Mouse (Mus musculus): ENCODE measurements around the gene Mroh8. TPM values are rescaled to one million over a fixed set of nuclear protein-coding genes. Genes with fewer than 3 reads are reported as not detected.

Gene Mroh8
- 0.47 and 0.51 TPM in 2 replicates for polyA plus RNA-seq (2015; fragmentation: Nextera tagmentation; extraction: Ambion mirVana)

DNA sequence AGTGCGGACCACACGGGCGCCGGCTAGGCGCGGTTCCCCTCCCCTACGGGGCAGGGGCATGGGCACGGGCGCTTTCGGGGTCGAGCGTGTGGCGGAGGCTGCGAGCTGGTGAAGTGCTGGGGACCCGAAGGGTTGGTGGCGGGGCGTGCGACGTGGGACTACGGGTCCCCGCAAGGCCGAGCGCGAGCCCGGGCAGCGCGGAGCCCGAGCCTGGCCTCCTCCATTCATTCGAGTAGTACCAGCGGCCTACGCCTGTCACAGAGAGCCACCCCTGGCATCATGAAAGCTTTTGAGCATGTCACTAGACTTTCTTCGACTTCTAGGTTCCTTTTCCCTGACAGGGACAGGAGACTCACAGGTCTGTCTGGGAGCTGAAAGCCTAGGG, at the start of gene Mroh8:
TSS of gene Mroh8 (minus strand) at position 134 of the 385 bp plus-strand sequence.
- peak within 1 kb of the TSS; percentile 94 for H3K27ac ChIP-seq (ENCODE audit: low read depth, low read length)
- peaks cover 18% of the 10 kb centered on the region for H3K4me1 ChIP-seq (ENCODE audit: control insufficient read depth, insufficient read depth, low read depth, low read length)
- 0% methylated on average over 29 of the region's 32 CpGs for WGBS
- no peaks in the 10 kb centered on the region for H3K27me3 ChIP-seq (replicated peaks; ENCODE audit: control insufficient read depth, insufficient read depth, low read length)
- H3K9ac ChIP-seq (ENCODE audit: low read depth, low read length): peak within 1 kb of the TSS; percentile 79
- peak within 1 kb of the TSS; percentile 76 for H3K4me3 ChIP-seq (ENCODE audit: low read length)
- H3K36me3 ChIP-seq (ENCODE audit: control insufficient read depth, insufficient read depth, low read length): peaks cover 4% of the 10 kb centered on the region; the same call in 1 of the 2 replicates
- peak within 1 kb of the TSS; percentile 62 for H3K4me2 ChIP-seq (ENCODE audit: low read length)
- peak; percentile 73 for ATAC-seq
- no peaks in the 10 kb centered on the region for H3K9me3 ChIP-seq (ENCODE audit: control insufficient read depth, low read length)

- H3K27ac ChIP-seq (ENCODE audit: low read depth, low read length): peak overlapping the region; percentile 49; the same call in 1 of the 2 replicates
- WGBS: 6% methylated on average over 11 of the region's 11 CpGs
- peak; percentile 74 for ATAC-seq
Observed at GRCm38 (mm10) chr2:157328570-157328969, 49.2 kb upstream of the Mroh8 start.

GRCm38 (mm10) chr2:157328106-157328505, 48.8 kb upstream of the Mroh8 start:
- H3K9me3 ChIP-seq (ENCODE audit: control insufficient read depth, low read length): no peaks in the 10 kb centered on the region

More at GRCm38 (mm10) chr2:157328570-157328969, 49.2 kb upstream of the Mroh8 start:
- no peaks in the 10 kb centered on the region for H3K27me3 ChIP-seq (replicated peaks; ENCODE audit: control insufficient read depth, insufficient read depth, low read length)
- H3K9me3 ChIP-seq (ENCODE audit: control insufficient read depth, low read length): no peaks in the 10 kb centered on the region
- H3K4me1 ChIP-seq (ENCODE audit: control insufficient read depth, insufficient read depth, low read depth, low read length): peaks cover 12% of the 10 kb centered on the region
- 0 out of 2 replicates have a peak overlapping the region, but pooled peaks have one; percentile 13 for H3K9ac ChIP-seq (ENCODE audit: low read depth, low read length)
- H3K4me3 ChIP-seq (ENCODE audit: low read length): no peak overlapping the region
- H3K4me2 ChIP-seq (ENCODE audit: low read length): no peak overlapping the region
- peaks cover 8% of the 10 kb centered on the region for H3K36me3 ChIP-seq (ENCODE audit: control insufficient read depth, insufficient read depth, low read length)

GRCm38 (mm10) chr2:157325238-157325637, 45.9 kb upstream of the Mroh8 start:
- Histone ChIP-seq H3K27ac (ENCODE audit: low read depth, low read length) (no peak overlapping the region), H3K4me2 (ENCODE audit: low read length) (no peak overlapping the region), H3K9ac (ENCODE audit: low read depth, low read length) (no peak overlapping the region), H3K36me3 (ENCODE audit: control insufficient read depth, insufficient read depth, low read length) (peaks cover 16% of the 10 kb centered on the region), H3K27me3 (replicated peaks; ENCODE audit: control insufficient read depth, insufficient read depth, low read length) (no peaks in the 10 kb centered on the region), H3K4me3 (ENCODE audit: low read length) (no peak overlapping the region), H3K9me3 (ENCODE audit: control insufficient read depth, low read length) (no peaks in the 10 kb centered on the region), H3K4me1 (ENCODE audit: control insufficient read depth, insufficient read depth, low read depth, low read length) (peaks cover 23% of the 10 kb centered on the region)
- 73% methylated on average over 2 of the region's 2 CpGs for WGBS
- ATAC-seq: no peak

More at GRCm38 (mm10) chr2:157328106-157328505, 48.8 kb upstream of the Mroh8 start:
- no peak overlapping the region for H3K4me2 ChIP-seq (ENCODE audit: low read length)
- H3K9ac ChIP-seq (ENCODE audit: low read depth, low read length): no peak overlapping the region
- peak; percentile 34 for ATAC-seq
- H3K4me3 ChIP-seq (ENCODE audit: low read length): no peak overlapping the region
- H3K27me3 ChIP-seq (replicated peaks; ENCODE audit: control insufficient read depth, insufficient read depth, low read length): no peaks in the 10 kb centered on the region
- H3K27ac ChIP-seq (ENCODE audit: low read depth, low read length): peak overlapping the region; percentile 49; the same call in 1 of the 2 replicates
- H3K36me3 ChIP-seq (ENCODE audit: control insufficient read depth, insufficient read depth, low read length): peaks cover 10% of the 10 kb centered on the region
- 13% methylated on average over 5 of the region's 5 CpGs for WGBS
- peaks cover 12% of the 10 kb centered on the region for H3K4me1 ChIP-seq (ENCODE audit: control insufficient read depth, insufficient read depth, low read depth, low read length)

DNA sequence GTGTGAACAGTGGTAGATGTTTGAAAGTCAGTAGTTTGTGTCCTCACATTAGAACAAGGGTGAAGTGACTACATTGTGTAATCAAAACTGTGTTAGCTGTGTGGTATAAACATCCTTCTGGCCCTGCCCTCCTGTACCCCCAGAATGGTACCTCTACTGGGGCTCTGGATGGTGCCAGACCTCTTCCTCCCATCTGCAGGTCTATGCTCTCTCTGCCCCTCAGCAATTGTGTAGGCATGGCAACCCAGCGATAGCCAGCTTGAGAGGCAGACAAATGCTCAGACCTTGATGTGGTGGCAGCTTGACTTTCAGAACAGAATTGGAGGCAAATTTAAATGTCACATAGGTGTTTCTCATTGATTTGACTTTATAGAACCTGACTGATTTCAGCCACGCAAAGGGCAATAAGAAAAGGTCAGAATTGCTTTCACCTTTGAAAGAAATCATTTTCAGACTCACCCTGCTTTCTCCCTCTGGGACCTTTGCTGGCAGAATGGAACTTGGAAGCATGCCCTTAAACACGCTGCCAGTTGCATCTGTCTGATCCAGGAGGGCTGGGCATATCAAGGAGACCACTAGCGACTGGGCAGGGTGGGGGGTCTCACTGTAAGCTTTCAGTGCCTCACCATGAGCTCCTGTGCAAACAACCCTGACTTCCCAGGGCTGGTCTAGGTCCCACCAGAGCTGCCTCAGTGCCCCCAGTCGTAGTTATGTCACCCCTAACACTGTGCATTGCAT, 42.8 kb upstream of the Mroh8 start:
- Histone ChIP-seq H3K4me2 (ENCODE audit: low read length) (no peak overlapping the region), H3K27me3 (replicated peaks; ENCODE audit: control insufficient read depth, insufficient read depth, low read length) (no peaks in the 10 kb centered on the region), H3K4me3 (ENCODE audit: low read length) (no peak overlapping the region), H3K36me3 (ENCODE audit: control insufficient read depth, insufficient read depth, low read length) (peaks cover 28% of the 10 kb centered on the region), H3K4me1 (ENCODE audit: control insufficient read depth, insufficient read depth, low read depth, low read length) (peaks cover 14% of the 10 kb centered on the region), H3K9ac (ENCODE audit: low read depth, low read length) (no peak overlapping the region), H3K27ac (ENCODE audit: low read depth, low read length) (peak overlapping the region; percentile 44), H3K9me3 (ENCODE audit: control insufficient read depth, low read length) (no peaks in the 10 kb centered on the region)
- WGBS: 56% methylated on average over 5 of the region's 5 CpGs
- ATAC-seq: 0 out of 2 replicates have a peak, but pooled peaks have one; percentile 30

GRCm38 (mm10) chr2:157320886-157321285, 41.5 kb upstream of the Mroh8 start:
- 33% methylated on average over 5 of the region's 5 CpGs for whole genome bisulfite sequencing
- Histone ChIP-seq H3K9me3 (ENCODE audit: control insufficient read depth, low read length) (no peaks in the 10 kb centered on the region), H3K36me3 (ENCODE audit: control insufficient read depth, insufficient read depth, low read length) (peaks cover 35% of the 10 kb centered on the region), H3K27me3 (replicated peaks; ENCODE audit: control insufficient read depth, insufficient read depth, low read length) (no peaks in the 10 kb centered on the region), H3K9ac (ENCODE audit: low read depth, low read length) (no peak overlapping the region), H3K4me3 (ENCODE audit: low read length) (no peak overlapping the region), H3K4me1 (ENCODE audit: control insufficient read depth, insufficient read depth, low read depth, low read length) (peaks cover 18% of the 10 kb centered on the region), H3K27ac (ENCODE audit: low read depth, low read length) (no peak overlapping the region), H3K4me2 (ENCODE audit: low read length) (no peak overlapping the region)
- ATAC-seq: no peak

GRCm38 (mm10) chr2:157320135-157320534, 40.8 kb upstream of the Mroh8 start:
- WGBS: 69% methylated on average over 8 of the region's 8 CpGs
- no peaks in the 10 kb centered on the region for H3K9me3 ChIP-seq (ENCODE audit: control insufficient read depth, low read length)
- H3K9ac ChIP-seq (ENCODE audit: low read depth, low read length): no peak overlapping the region
- no peaks in the 10 kb centered on the region for H3K27me3 ChIP-seq (replicated peaks; ENCODE audit: control insufficient read depth, insufficient read depth, low read length)
- no peak; the same call in 1 of the 2 replicates for ATAC-seq
- peaks cover 33% of the 10 kb centered on the region for H3K36me3 ChIP-seq (ENCODE audit: control insufficient read depth, insufficient read depth, low read length)
- no peak overlapping the region for H3K27ac ChIP-seq (ENCODE audit: low read depth, low read length)
- peaks cover 18% of the 10 kb centered on the region for H3K4me1 ChIP-seq (ENCODE audit: control insufficient read depth, insufficient read depth, low read depth, low read length)
- no peak overlapping the region for H3K4me2 ChIP-seq (ENCODE audit: low read length)
- H3K4me3 ChIP-seq (ENCODE audit: low read length): no peak overlapping the region

DNA sequence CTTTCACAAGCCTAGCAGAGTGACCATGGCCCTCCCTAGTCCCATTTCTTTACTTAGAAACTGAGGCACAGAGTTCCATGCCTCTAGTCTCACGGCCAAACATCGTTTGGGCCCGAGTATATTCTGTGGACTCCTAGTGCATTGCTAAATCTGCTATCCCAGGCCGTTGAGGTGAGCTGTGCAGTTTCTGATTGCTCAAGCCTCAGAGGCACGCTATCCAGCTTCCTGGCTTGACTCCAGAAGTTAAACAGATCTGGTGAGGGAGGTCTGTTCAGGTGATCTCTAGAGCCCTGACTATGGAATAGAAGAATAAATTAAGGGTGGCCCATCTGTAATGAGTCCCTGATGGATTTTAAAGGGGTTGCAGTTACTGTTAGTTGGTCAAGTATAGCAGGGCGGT, 37.9 kb upstream of the Mroh8 start:
- no peak for ATAC-seq
- H3K4me1 ChIP-seq (ENCODE audit: control insufficient read depth, insufficient read depth, low read depth, low read length): peaks cover 26% of the 10 kb centered on the region
- 81% methylated on average over 6 of the region's 6 CpGs for WGBS
- peaks cover 28% of the 10 kb centered on the region for H3K36me3 ChIP-seq (ENCODE audit: control insufficient read depth, insufficient read depth, low read length)
- H3K9me3 ChIP-seq (ENCODE audit: control insufficient read depth, low read length): no peaks in the 10 kb centered on the region
- H3K4me2 ChIP-seq (ENCODE audit: low read length): no peak overlapping the region
- no peak overlapping the region for H3K4me3 ChIP-seq (ENCODE audit: low read length)
- H3K27ac ChIP-seq (ENCODE audit: low read depth, low read length): no peak overlapping the region
- no peaks in the 10 kb centered on the region for H3K27me3 ChIP-seq (replicated peaks; ENCODE audit: control insufficient read depth, insufficient read depth, low read length)
- no peak overlapping the region for H3K9ac ChIP-seq (ENCODE audit: low read depth, low read length)

- Histone ChIP-seq H3K9ac (ENCODE audit: low read depth, low read length) (no peak overlapping the region), H3K4me2 (ENCODE audit: low read length) (no peak overlapping the region), H3K4me3 (ENCODE audit: low read length) (no peak overlapping the region), H3K4me1 (ENCODE audit: control insufficient read depth, insufficient read depth, low read depth, low read length) (peaks cover 20% of the 10 kb centered on the region), H3K36me3 (ENCODE audit: control insufficient read depth, insufficient read depth, low read length) (peaks cover 24% of the 10 kb centered on the region), H3K27me3 (replicated peaks; ENCODE audit: control insufficient read depth, insufficient read depth, low read length) (no peaks in the 10 kb centered on the region), H3K27ac (ENCODE audit: low read depth, low read length) (no peak overlapping the region), H3K9me3 (ENCODE audit: control insufficient read depth, low read length) (no peaks in the 10 kb centered on the region)
- WGBS: 91% methylated on average over 10 of the region's 14 CpGs
- ATAC-seq: no peak
Observed at GRCm38 (mm10) chr2:157316358-157316933, 37.1 kb upstream of the Mroh8 start.

Data from hindbrain, embryonic 16.5 days (tissue).